Mouse (Mus musculus) heart, postnatal 10 days (tissue): ENCODE results near the gene H2-Q6. TPM values are rescaled to one million over a fixed set of nuclear protein-coding genes. Genes with fewer than 3 reads are reported as not detected.
"Not testable (repeated sequence)": the region's sequence is repeated elsewhere in the genome, so short reads cannot be mapped to it uniquely, and the experiment has no call there.

ENCODE experiments used
- DNase-seq, 2 experiments: peaks; one replicate each; pipeline ENCODE4 v3.0.0; 2021
- intact Hi-C: fragments of 180-260 bp; cut with DNase I; formaldehyde crosslinking; loops from one replicate; pipeline ENCODE4 v1.15.1; 2025
- total RNA-seq, 2 experiments: library from RNA; stranded (reverse); gene quantifications; 2 replicates each; pipeline ENCODE4 v1.2.3; 2021

Gene H2-Q6
- total RNA-seq, 2 experiments from 2014 or later, result 0.25 to 0.38 TPM

DNA sequence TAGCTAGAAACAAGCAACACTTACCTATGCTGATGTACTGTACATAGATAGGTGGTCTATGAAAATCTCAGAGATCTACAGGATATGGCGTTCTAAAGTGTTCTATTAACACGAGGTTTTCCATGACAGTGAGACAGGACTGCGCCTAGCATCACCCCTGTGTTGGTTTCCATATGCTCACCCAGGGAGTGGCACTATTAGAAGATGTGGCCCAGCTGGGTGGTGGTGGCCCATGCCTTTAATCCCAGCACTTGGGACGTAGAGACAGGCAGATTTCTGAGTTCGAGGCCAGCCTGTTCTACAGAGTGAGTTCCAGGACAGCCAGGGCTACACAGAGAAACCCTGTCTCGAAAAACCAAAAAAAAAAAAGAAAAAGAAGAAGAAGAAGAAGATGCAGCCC is 6.0 kb downstream of the H2-Q6 start:
- intact Hi-C loops, DNase-seq: not testable (repeated sequence)

DNA sequence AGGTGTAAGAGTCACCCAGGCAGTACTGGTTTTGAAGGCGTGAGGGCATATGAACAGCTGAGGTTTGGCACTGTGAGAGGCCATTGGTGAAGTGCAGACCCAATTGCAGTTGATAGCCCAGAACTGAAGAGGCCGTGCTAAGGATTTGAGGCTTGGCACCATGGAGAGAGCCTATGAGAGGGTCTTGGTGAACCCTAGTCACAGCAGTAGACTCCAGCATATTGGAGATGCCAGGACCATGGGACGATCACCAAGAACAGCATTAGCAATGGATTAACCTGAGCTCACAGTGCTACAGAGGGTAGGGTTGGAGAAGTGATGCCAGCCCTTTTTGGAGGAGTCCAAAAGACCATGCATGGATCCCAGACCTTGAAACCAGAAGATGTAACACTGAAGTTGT is 7.5 kb downstream of the H2-Q6 start:
- DNase-seq, intact Hi-C loops: not testable (repeated sequence)

DNA sequence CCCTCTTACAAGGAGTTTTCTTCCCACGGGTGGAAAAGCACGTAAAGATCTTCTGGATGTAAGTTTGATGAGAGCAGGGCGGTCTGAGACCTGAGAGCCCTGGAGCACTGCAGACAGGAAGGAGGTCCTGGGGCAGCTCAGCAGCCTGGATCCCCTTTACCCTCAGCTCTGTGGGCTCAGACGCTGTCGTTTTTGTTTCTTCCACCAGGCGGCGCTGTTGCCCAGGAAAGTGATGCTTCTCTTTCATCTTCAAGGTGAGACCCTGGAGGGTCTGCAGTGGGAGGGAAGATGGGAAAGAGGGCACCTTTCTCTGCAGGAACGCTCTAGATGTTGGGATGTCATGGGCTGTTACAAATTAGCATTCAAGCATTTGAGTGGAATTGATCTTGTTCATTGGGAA is 10.2 kb downstream of the H2-Q6 start:
- intact Hi-C loops, DNase-seq: not testable (repeated sequence)

DNA sequence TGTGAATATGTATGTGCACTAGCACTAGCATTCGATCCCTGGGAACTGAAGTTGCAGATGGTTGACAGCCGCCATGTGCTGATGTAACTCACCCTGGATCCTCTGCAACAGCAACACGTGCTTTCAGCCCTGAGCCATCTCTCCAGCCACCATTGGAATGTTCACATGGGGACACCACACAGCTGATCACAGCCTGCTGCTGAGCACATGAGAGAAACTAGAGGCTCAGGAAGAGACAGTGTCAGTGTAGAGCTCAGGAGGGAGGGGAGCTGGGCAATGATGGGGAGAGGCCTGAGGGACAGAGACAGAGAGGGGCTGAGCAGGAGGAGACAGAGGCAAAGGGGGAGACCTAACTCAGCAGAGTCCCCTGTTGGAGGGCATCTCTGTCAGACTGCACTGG is 10.9 kb downstream of the H2-Q6 start:
- intact Hi-C loops, DNase-seq: not testable (repeated sequence)

DNA sequence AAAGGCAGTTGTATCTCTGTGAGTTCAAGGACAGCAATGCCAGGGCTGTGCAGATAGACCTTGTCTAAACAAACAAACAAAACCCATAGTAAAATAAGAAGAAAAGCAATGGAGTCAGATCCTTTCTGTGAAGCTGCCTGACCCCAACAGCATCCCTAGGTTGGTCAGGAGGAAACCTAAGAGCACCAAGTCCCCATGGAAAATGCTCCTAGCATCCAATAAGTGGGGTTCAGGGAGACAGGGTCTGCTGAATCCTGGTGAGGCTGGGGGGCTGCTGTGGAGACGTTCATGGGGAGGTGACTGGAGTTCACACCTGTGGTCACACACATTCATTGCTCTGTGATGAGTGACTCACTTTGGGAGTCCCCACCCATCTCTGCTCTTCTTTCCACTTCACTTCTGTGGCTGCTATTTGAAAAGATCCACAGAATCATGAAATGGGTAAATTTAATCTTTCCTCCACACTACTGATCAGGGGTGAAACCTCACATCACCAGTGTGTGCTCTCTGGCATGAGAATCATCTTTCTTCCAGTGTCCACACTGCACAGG is 12.8 kb downstream of the H2-Q6 start:
- intact Hi-C loops, DNase-seq: not testable (repeated sequence)

DNA sequence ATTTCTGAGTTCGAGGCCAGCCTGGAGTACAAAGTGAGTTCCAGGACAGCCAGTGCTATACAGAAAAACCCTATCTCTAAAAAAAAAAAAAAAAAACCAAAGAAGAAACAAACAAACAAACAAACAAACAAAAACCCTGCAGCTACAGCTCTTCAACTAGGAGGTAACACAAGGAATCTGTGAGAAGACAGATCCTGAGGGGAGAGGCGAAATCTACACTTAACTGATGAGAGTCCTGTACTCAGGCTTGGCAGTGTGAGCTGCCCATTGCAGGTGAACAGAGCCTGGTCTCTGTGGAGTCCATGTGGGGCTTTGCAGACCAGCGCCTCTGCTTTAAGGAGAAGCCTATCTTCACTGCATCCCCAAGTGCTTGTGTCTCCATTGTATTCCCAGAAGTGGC is 13.7 kb downstream of the H2-Q6 start:
- DNase-seq, intact Hi-C loops: not testable (repeated sequence)

DNA sequence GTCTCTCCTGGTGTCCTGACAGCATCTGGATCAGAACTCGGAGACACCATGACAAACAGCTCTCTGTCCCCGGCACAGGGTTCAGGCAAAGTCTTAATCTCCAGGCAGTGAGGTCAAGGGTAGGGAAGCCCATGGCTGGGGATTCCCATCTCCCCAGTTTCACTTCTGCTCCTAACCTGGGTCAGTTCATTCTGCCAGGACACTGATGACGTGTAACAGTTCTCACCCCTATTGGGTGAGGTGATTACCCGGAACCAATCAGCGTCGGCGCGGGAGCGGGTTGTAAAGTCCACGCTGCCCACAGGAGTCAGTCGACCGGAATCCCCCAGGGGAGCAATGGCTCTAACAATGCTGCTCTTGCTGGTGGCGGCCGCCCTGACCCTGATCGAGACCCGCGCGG is 14.2 kb downstream of the H2-Q6 start, which contains the start of gene H2-Q7:
TSS of gene H2-Q7 (plus strand) at position 271 of the 400 bp plus-strand sequence.
- peak; percentile 84 to 89 for DNase-seq
- intact Hi-C loops, result not testable (repeated sequence)

DNA sequence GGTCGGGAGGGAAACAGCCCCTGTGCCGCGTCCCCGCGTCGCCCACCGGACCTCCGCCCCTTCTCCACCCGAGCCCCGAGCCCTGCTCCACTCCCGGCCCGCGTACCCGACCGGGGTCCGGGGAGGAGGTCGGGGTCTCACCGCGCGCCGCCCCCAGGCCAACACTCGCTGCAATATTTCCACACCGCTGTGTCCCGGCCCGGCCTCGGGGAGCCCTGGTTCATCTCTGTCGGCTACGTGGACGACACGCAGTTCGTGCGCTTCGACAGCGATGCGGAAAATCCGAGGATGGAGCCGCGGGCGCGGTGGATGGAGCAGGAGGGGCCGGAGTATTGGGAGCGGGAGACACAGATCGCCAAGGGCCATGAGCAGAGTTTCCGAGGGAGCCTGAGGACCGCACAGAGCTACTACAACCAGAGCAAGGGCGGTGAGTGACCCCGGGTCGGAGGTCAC is 14.7 kb downstream of the H2-Q6 start:
- DNase-seq, result peak; percentile 12 to 23
- intact Hi-C loops, result not testable (repeated sequence)

DNA sequence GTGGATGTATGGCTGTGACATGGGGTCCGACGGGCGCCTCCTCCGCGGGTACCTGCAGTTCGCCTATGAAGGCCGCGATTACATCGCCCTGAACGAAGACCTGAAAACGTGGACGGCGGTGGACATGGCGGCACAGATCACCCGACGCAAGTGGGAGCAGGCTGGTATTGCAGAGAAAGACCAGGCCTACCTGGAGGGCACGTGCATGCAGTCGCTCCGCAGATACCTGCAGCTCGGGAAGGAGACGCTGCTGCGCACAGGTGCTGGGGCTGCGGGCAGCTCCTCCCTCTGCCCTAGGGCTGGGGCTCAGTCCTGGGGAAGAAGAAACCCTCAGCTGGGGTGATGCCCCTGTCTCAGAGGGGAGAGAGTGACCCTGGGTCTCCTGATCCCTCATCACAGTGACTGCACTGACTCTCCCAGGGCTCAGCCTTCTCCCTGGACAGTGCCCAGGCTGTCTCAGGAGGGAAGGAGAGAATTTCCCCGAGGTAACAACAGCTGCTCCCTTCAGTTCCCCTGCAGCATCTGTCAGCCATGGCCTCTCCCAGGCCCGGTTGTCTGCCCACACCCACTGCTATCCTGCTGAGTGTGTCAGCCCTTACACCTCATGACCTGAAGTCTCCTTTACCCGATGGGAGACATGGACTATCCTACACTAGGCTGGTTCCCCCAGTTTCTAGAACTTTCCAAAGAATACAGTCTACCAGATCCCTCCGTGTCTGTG is 15.4 kb downstream of the H2-Q6 start:
- intact Hi-C loops, DNase-seq: not testable (repeated sequence)

DNA sequence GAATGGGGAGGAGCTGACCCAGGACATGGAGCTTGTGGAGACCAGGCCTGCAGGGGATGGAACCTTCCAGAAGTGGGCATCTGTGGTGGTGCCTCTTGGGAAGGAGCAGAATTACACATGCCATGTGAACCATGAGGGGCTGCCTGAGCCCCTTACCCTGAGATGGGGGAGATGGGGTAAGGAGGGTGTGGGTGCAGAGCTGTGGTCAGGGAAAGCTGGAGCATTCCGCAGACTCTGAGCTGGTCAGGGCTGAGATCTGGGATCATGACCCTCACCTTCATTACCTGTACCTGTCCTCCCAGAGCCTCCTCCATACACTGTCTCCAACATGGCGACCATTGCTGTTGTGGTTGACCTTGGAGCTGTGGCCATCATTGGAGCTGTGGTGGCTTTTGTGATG is 17.7 kb downstream of the H2-Q6 start:
- intact Hi-C loops, DNase-seq: not testable (repeated sequence)

DNA sequence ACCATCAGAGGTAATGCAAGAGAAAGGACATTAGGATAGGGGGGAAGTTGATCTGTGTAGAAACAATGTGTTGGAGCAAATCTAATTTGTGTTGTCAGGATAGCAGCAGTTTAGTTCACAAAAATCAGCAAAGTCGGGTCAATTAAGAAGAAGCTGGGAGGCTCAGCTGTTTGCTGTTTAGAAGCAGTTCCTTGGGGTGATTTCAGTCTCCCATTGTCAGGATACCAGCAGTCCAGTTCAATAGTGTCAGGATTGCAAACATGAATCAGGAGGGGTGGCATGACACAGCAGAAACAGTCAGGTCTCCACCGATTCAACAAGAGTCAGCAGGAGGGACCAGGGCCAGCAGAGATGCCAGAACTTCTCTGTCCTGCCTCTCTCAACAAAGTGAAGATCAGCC is 19.9 kb downstream of the H2-Q6 start:
- DNase-seq, intact Hi-C loops: not testable (repeated sequence)

DNA sequence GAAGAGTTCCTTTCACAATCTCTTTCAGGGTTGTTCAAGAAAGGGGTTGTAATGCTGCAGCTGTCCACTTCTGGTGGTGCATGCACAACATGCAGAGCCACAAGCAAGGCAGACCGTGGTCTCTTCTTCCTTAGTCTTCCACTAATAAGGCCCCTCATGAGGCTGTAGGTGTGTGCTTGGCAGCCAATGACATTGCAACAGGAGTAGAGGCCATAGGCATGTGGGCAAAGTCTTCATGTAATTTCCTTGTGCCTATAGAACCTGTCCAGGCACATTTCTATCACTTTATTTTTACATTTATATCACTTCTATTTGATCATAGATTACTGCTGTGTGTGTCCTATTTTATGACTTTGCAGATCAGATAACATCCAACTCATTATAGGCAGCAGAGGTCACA is 33.6 kb downstream of the H2-Q6 start:
- DNase-seq, intact Hi-C loops: not testable (repeated sequence)

DNA sequence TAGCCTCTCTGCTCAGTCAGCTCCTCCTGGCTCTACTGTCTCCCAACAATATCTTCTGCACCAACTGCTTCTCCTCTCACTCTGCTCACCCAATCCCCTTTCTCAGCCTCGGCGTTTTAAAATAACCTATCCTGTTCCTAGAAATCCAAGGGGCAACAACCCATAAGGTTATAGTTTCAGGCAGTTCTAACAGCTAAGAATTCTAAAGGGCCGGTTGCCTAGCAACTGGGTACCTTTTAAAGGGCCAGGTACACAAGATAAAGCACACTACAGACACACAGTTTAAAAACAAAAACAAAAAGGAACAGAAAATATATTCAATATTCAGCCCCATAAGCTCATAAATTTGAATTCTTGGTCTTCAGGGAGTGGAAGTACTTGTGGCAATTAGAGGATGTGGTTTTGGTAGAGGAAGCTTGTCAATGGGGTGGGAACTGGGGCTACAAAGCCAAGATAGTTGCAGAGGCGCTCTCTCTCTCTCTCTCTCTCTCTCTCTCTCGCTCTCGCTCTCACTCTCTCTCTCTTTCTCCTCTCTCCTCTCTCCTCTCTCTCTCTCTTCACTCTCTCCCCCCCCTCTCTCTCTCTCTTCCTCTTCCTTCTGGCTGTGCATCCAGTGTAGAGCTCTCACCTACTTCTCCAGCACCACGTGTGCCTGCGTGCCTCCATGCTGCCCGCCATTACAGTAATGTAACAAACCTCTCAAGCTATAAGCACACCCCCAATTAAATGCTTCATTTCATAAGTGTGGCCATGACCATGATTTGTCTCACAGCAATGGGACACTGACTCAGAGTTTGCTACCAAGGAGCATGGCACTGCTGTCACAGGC is 36.1 kb downstream of the H2-Q6 start:
- intact Hi-C loops, DNase-seq: not testable (repeated sequence)

DNA sequence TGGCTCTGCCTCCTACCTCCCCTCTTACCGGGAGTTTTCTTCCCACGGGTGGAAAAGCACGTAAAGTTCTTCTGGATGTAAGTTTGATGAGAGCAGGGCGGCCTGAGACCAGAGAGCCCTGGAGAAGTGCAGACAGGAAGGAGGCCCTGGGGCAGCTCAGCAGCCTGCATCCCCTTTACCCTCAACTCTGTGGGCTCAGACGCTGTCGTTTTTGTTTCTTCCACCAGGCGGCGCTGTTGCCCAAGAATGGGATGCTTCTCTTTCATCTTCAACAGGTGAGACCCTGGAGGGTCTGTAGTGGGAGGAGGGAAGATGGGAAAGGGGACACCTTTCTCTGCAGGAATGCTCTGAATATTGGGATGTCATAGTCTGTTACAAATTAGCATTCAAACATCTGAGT is 41.0 kb downstream of the H2-Q6 start:
- intact Hi-C loops, DNase-seq: not testable (repeated sequence)

DNA sequence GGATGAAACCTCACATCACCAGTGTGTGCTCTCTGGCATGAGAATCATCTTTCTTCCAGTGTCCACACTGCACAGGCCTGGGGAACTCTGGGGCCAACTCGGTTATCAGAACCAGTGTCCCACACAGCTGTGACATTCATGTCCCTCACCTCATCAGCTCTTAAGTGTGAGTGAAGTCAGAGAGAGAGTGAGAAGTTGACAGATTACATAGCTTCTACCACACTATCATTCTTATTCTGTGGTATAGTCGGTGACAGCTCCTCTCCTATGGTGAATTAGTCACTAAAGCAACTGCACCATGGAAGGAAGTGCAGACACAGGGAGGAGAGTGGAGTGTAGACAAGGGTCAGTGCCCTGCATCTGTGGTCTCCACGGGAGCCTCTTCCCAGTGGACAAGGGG is 44.3 kb downstream of the H2-Q6 start:
- intact Hi-C loops, DNase-seq: not testable (repeated sequence)

DNA sequence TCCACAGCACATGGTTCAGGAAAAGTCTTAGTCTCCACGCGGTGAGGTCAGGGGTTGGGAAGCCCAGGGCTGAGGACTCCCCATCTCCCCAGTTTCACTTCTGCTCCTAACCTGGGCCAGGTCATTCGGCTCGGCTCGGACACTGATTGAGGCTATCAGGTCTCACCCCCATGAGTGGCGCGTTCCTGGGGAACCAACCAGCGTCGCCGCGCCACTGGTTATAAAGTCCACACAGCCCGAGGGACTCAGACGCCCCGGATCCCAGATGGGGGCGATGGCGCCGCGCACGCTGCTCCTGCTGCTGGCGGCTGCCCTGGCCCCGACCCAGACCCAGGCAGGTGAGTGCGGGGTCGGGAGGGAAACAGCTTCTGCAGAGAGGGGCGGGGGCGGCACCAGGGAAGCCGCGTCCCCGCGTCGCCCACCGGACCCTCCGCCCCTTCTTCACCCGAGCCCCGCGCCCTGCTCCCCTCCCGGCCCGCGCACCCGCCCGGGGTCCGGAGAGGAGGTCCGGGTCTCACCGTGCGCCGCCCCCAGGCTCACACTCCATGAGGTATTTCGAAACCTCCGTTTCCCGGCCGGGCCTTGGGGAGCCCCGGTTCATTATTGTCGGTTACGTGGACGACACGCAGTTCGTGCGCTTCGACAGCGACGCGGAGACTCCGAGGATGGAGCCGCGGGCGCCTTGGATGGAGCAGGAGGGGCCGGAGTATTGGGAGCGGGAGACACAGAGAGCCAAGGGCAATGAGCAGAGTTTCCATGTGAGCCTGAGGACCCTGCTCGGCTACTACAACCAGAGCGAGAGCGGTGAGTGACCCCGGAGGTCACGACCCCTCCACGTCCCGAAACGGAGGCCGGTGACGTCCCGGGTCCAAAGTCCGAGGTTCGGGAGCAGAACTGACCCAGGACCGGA is 45.4 kb downstream of the H2-Q6 start, which contains the start of gene H2-Q10:
TSS of gene H2-Q10 (plus strand) at position 248 of the 910 bp plus-strand sequence.
- intact Hi-C loops, result no loop called here

More for the DNA sequence above, 45.4 kb downstream of the H2-Q6 start, which contains the start of gene H2-Q10:
- no peak for DNase-seq
